Mouse (Mus musculus): Measurements from ENCODE around the gene Ago4.

- TF ChIP-seq CTCF (IDR thresholded peaks at IDR 0.05; ENCODE audit: insufficient read depth, low read length) = no peak
- no peak for TF ChIP-seq POLR2A (IDR thresholded peaks at IDR 0.05; ENCODE audit: borderline replicate concordance, extremely low read depth, low read depth, low read length)
Measured at GRCm38 (mm10) chr4:126444528-126444927, 88.7 kb downstream of the Ago4 start.

All from lung, adult 2 months (tissue).